Mouse (Mus musculus) liver, postnatal 0 days (tissue): ENCODE measurements around the gene Sos1.

Experiments used
- CTCF ChIP-seq: sonication (generic); IDR thresholded peaks from 2 replicates; pipeline ENCODE4 v1.5.1; 2016; ENCODE audit warnings: antibody characterized with exemption, low read depth
- EP300 ChIP-seq: IDR thresholded peaks from 2 replicates; pipeline ENCODE4 v1.6.1; 2016; ENCODE audit warnings: antibody characterized with exemption, low read depth, mild to moderate bottlenecking

DNA sequence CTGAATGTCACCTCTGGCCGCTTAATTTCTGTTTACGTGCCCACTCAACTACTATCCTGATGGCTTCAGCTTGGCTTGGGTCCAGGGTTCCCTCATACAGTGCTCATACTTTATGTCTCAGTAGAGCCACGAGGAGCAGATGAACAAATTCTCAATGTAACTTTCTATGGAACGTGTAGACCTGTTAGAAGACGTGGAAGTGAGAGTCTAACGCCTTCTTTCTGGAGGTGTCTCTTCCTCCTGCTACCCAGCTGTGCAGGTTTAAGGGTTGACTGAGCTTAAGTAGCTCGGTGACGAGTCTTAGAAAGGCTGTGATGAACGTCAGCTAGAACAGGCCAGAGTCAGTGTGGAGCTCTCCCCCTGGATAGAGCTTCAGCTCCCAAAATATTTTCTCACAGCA, 111.6 kb downstream of the Sos1 start:
- TF ChIP-seq EP300 (no peak), CTCF (no peak)
